Mouse (Mus musculus) leukemia stem cell, adult 10-12 weeks (primary cell): ENCODE data around the gene Phyh. TPM values are rescaled to one million over a fixed set of nuclear protein-coding genes. Genes with fewer than 3 reads are reported as not detected.

ENCODE experiments used
- polyA plus RNA-seq: library from polyadenylated mRNA; stranded (reverse); fragments of >175 nt; gene quantifications from 2 replicates; pipeline ENCODE4 v1.2.3, GENCODE M21; 2012; ENCODE audit warnings: low replicate concordance

The Phyh gene
- 2.6 and 9.8 TPM in 2 replicates for polyA plus RNA-seq

DNA sequence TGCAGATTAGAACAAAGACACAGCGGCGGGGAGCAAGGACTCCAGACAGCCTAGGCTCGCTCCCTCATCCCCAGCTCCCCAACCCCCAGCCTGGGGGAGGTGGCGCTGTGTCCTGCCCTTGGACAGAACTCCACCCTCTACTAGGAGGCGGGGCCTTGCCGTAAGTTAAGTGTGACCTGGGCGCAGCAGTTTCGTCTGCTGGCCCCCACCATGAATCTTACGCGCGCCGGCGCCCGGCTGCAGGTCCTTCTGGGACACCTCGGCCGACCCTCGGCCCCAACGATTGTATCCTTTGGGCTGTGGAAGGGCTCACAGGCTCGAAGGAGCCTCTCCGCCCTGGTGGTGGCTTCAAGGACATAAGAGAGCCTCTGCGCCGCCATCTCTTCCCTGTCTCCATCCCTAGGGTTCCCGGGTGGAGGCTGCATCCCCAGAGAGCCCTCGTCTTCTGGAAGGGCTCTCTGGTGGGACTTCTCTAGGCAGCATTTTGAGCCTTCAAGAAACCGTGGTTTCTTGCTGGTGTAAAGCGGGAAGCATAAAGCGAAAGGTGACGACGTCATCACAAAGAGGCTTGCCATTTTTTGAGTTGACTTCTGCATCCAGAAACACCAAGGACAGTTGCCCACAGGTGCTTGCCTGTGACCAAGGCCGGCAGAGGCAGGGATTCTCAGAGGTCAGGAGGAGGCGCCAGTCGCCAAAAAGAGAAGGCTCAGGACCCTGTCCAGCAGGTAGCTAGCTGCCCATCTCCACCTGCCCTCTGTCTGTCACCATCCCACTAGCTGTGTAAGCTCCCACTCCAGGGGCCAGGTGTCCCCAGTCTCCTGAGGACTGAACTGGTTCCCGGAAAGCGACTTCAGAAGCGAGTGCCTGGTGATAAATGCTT, at the start of gene Phyh:
Gene Phyh, plus strand, starts transcription at position 160 of the 880 bp plus-strand sequence.

GRCm38 (mm10) chr2:4881350-4882248, 37.2 kb upstream of the Phyh start, which contains the start of gene Sephs1:
Sephs1 (plus strand) TSS chr2:4881564.

GRCm38 (mm10) chr2:4975807-4976206, 57.0 kb downstream of the Phyh start, which contains the start of gene Ucma:
Ucma (plus strand) TSS chr2:4976122.

Other genes with a start within 250 kb of the Phyh start
- not detected in 2 replicates for gene Bend7, start 201.2 kb upstream of the Phyh start, polyA plus RNA-seq
- 4.2 and 5.2 TPM in 2 replicates for gene Sephs1, start 37.5 kb upstream of the Phyh start, polyA plus RNA-seq
- gene Ucma, start 57.1 kb downstream of the Phyh start, polyA plus RNA-seq: not detected in 2 replicates
- 7.7 and 38.8 TPM in 2 replicates for gene Mcm10, start 93.8 kb downstream of the Phyh start, polyA plus RNA-seq
- 13.2 and 36.3 TPM in 2 replicates for gene Optn, start 145.0 kb downstream of the Phyh start, polyA plus RNA-seq
- not detected in 2 replicates for gene Ccdc3, start 218.8 kb downstream of the Phyh start, polyA plus RNA-seq